In the genomic region with DNA sequence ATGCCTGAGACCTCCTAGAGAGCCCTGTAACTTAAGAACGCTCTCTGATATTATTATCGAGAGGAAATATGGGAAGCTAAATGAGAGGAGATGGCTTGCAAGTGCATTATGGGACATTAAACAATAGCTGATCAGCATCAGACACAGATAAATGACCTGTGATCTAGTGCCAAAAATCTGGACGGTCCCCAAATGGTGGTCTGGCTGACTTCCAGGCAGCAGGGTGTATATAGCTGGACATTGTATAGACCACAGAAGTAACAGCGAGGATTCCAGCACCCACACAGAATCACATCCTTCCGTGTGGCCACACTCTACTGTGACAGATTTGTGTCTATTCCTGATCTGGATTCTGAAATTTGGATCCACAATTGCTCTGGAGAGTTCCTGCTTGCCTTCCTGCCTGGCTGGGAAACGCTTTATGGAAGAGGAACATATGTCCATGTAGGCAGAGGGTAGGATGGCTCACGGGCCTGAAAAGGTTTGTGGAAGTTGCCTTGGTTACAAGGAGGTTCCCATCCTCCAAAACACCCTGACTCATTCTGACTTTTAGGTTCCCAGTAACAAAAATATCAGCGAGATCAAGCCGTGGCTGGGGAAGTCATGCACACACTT, we compare ENCODE assay signal across 10 mouse cellular contexts. TPM values are rescaled to one million over a fixed set of nuclear protein-coding genes. Genes with fewer than 3 reads are reported as not detected.
DNase-seq lines count a peak whose midpoint lies in the region; ATAC-seq lines count a peak whose summit lies in the region.
"Had no signal": no experiment of that assay in that cellular context is flagged by ENCODE, and none has a peak within 500 bp of the region (broad histone marks: within the 10 kb centered on the region; RNA-seq: fewer than 3 reads in every experiment).

No protein-coding gene starts in this region.

- 0 out of 2 replicates have a peak, but pooled peaks have one; percentile 37 for ATAC-seq in cerebellum, adult (ENCODE audit: insufficient number of reproducible peaks, low FRiP score, low TSS enrichment)
- ATAC-seq: intestine, embryonic 16.5 days had no signal

- no peak for DNase-seq in cerebellum, postnatal 4 days (ENCODE audit: low spot score in 2 of 2)
- DNase-seq in cerebellum, postnatal 10 days: peak; percentile 45 to 47
- DNase-seq in layer of hippocampus, adult 9-10 months (ENCODE audit: low spot score): peak; percentile 24
- peak; percentile 86 for DNase-seq in right cerebral cortex, adult 18-20 months
- no peak for DNase-seq in lung, postnatal 10 days
- DNase-seq in heart, postnatal 4 days: no peak
- no peak for DNase-seq in gastrocnemius, postnatal 14 days
- DNase-seq: liver, embryonic 13.5 days had no signal

- intact Hi-C loops in gastrocnemius, postnatal 14 days (cut with DNase I; ENCODE audit: low total_unique reads): no loop called here

RNA-seq across cellular contexts. Expression of a gene that starts 18.5 kb away (rescaled TPM):
- 10 to 100 TPM; 10.1 to 12.7 TPM for total RNA-seq in heart, postnatal 4 days (2021)
- 1 to 10 TPM; 8.3 to 9.4 TPM for total RNA-seq in gastrocnemius, postnatal 14 days (2021)

Comparison
In these comparisons a context has a peak if more than half of its experiments do, and no peak if none do; other contexts are left out.
1. DNase-seq: peak in cerebellum, postnatal 10 days (2 of 2), layer of hippocampus, adult 9-10 months (single experiment) and right cerebral cortex, adult 18-20 months (single experiment); none in cerebellum, postnatal 4 days (0 of 2), lung, postnatal 10 days (single experiment), heart, postnatal 4 days (single experiment) and gastrocnemius, postnatal 14 days (single experiment).